Mouse (Mus musculus) CH12.LX (cell line): ENCODE measurements around the gene Hils1. TPM values are rescaled to one million over a fixed set of nuclear protein-coding genes. Genes with fewer than 3 reads are reported as not detected.
A peak's percentile ranks its signal among the peaks of the same experiment; 100 is the strongest.

Source experiments
- DNase-seq: peaks from one replicate; pipeline ENCODE4 v3.0.0-alpha.2; 2013; ENCODE audit errors: extremely low read depth
- H3K27ac ChIP-seq: 2 replicates; pipeline ENCODE4 v1.5.1; 2012; ENCODE audit warnings: low read depth, mild to moderate bottlenecking, control low read depth, moderate library complexity; ENCODE audit not compliant: insufficient read depth
- H3K27me3 ChIP-seq: replicated peaks from 2 replicates; pipeline ENCODE3; 2012; ENCODE audit warnings: inconsistent platforms
- H3K36me3 ChIP-seq, 2 experiments: replicated peaks in 1 of 2; 2 replicates each; pipeline versions ENCODE3 to v1.6.1; 2012; ENCODE audit warnings: inconsistent platforms in 1 of 2, low read length in 1 of 2, mild to moderate bottlenecking in 1 of 2, mixed read lengths in 1 of 2, moderate library complexity in 1 of 2; ENCODE audit not compliant: control insufficient read depth in 1 of 2, insufficient read depth in 1 of 2
- H3K4me1 ChIP-seq, 2 experiments: 2 replicates each; pipeline ENCODE4 v1.6.1; 2012; ENCODE audit warnings: inconsistent platforms in 1 of 2, moderate library complexity in 1 of 2; ENCODE audit not compliant: insufficient read depth in 2 of 2, control insufficient read depth in 1 of 2
- H3K4me2 ChIP-seq: 2 replicates; pipeline ENCODE4 v1.6.1; 2012; ENCODE audit warnings: low read depth, mild to moderate bottlenecking, control low read depth; ENCODE audit not compliant: poor library complexity, insufficient read depth, severe bottlenecking
- H3K4me3 ChIP-seq, 3 experiments: fragments of 150-350 bp in 1 of 3; sonication (generic) in 1 of 3; replicated peaks in 1 of 3; 2 replicates each; pipeline versions ENCODE3 to v1.5.1; 2011 to 2012; ENCODE audit warnings: low read depth in 2 of 3, low read length in 2 of 3, mild to moderate bottlenecking in 2 of 3, moderate library complexity in 2 of 3, control low read depth in 1 of 3, improper control_type of control experiment in 1 of 3, inconsistent platforms in 1 of 3, mixed read lengths in 1 of 3; ENCODE audit not compliant: poor library complexity in 1 of 3
- H3K79me2 ChIP-seq: replicated peaks from 2 replicates; pipeline ENCODE4 v1.6.1; 2012; ENCODE audit warnings: mild to moderate bottlenecking, moderate library complexity; ENCODE audit not compliant: control insufficient read depth, poor library complexity, insufficient read depth, severe bottlenecking; ENCODE audit errors: extremely low read depth
- H3K9ac ChIP-seq: 2 replicates; pipeline ENCODE4 v1.6.1; 2012; ENCODE audit warnings: low read depth, mild to moderate bottlenecking, control low read depth, moderate library complexity; ENCODE audit not compliant: insufficient read depth
- H3K9me3 ChIP-seq: replicated peaks from 2 replicates; pipeline ENCODE3; 2012; ENCODE audit warnings: low read length, inconsistent platforms, mixed read lengths
- CHD1 ChIP-seq: IDR thresholded peaks from 2 replicates; pipeline ENCODE4 v1.6.1; 2012; ENCODE audit warnings: low read depth, low read length, improper control_type of control experiment, inconsistent platforms
- CHD2 ChIP-seq: IDR thresholded peaks from 2 replicates; pipeline ENCODE4 v1.6.1; 2011; ENCODE audit warnings: low read length, improper control_type of control experiment
- CTCF ChIP-seq, 2 experiments: IDR thresholded peaks in 1 of 2; conservative IDR thresholded peaks in 1 of 2; 2 replicates each; pipeline ENCODE4 v1.5.1; 2011 to 2012; ENCODE audit warnings: low read depth in 2 of 2, low read length in 2 of 2, improper control_type of control experiment in 1 of 2, inconsistent platforms in 1 of 2, mild to moderate bottlenecking in 1 of 2, moderate library complexity in 1 of 2
- E2F4 ChIP-seq: IDR thresholded peaks from 2 replicates; pipeline ENCODE4 v1.6.1; 2011; ENCODE audit warnings: low read depth, low read length, improper control_type of control experiment; ENCODE audit not compliant: insufficient replicate concordance
- ELF1 ChIP-seq: IDR thresholded peaks from 2 replicates; pipeline ENCODE4 v1.6.1; 2014; ENCODE audit warnings: low read depth, mild to moderate bottlenecking, inconsistent platforms, low read length, improper control_type of control experiment
- EP300 ChIP-seq: IDR thresholded peaks from 2 replicates; pipeline ENCODE4 v1.6.1; 2011; ENCODE audit warnings: low read length, improper control_type of control experiment
- ETS1 ChIP-seq: conservative IDR thresholded peaks from 2 replicates; pipeline ENCODE4 v1.6.1; 2012; ENCODE audit warnings: low read depth, mild to moderate bottlenecking, inconsistent platforms, low read length, improper control_type of control experiment, moderate library complexity
- GABPA ChIP-seq: IDR thresholded peaks from 2 replicates; pipeline ENCODE4 v1.6.1; 2012; ENCODE audit warnings: low read depth, low read length, improper control_type of control experiment, inconsistent platforms; ENCODE audit not compliant: insufficient replicate concordance
- IRF4 ChIP-seq: IDR thresholded peaks from 2 replicates; pipeline ENCODE4 v1.6.1; 2014; ENCODE audit warnings: low read depth, mild to moderate bottlenecking, inconsistent platforms, low read length, improper control_type of control experiment
- JUN ChIP-seq: IDR thresholded peaks from 2 replicates; pipeline ENCODE4 v1.6.1; 2011; ENCODE audit warnings: low read depth, mild to moderate bottlenecking, low read length, improper control_type of control experiment, moderate library complexity; ENCODE audit not compliant: insufficient read depth
- JUND ChIP-seq: conservative IDR thresholded peaks from 2 replicates; pipeline ENCODE4 v1.6.1; 2011; ENCODE audit warnings: low read depth, low read length, improper control_type of control experiment
- KAT2A ChIP-seq: IDR thresholded peaks from 2 replicates; pipeline ENCODE4 v1.6.1; 2012; ENCODE audit warnings: low read length, improper control_type of control experiment, inconsistent platforms; ENCODE audit not compliant: insufficient replicate concordance
- MAFK ChIP-seq: IDR thresholded peaks from 2 replicates; pipeline ENCODE4 v1.6.1; 2011; ENCODE audit warnings: low read length, improper control_type of control experiment; ENCODE audit not compliant: insufficient replicate concordance
- MAX ChIP-seq: IDR thresholded peaks from 2 replicates; pipeline ENCODE4 v1.6.1; 2011; ENCODE audit warnings: low read length, improper control_type of control experiment
- MAZ ChIP-seq: IDR thresholded peaks from 2 replicates; pipeline ENCODE4 v1.6.1; 2012; ENCODE audit warnings: low read depth, mild to moderate bottlenecking, inconsistent platforms, low read length, improper control_type of control experiment, moderate library complexity
- MEF2A ChIP-seq: IDR thresholded peaks from 2 replicates; pipeline ENCODE4 v1.6.1; 2014; ENCODE audit warnings: low read depth, mild to moderate bottlenecking, inconsistent platforms, low read length, improper control_type of control experiment, borderline replicate concordance
- MXI1 ChIP-seq: IDR thresholded peaks from 2 replicates; pipeline ENCODE4 v1.6.1; 2011; ENCODE audit warnings: mild to moderate bottlenecking, low read depth, low read length, improper control_type of control experiment
- MYC ChIP-seq: IDR thresholded peaks from 2 replicates; pipeline ENCODE4 v1.6.1; 2011; ENCODE audit warnings: low read depth, mild to moderate bottlenecking, improper control_type of control experiment, low read length
- NELFE ChIP-seq: IDR thresholded peaks from 2 replicates; pipeline ENCODE4 v1.6.1; 2011; ENCODE audit warnings: low read depth, low read length, improper control_type of control experiment
- PAX5 ChIP-seq: IDR thresholded peaks from 2 replicates; pipeline ENCODE4 v1.6.1; 2012; ENCODE audit warnings: low read length, inconsistent platforms, mixed read lengths
- POLR2A ChIP-seq: IDR thresholded peaks from 2 replicates; pipeline ENCODE4 v1.6.1; 2011; ENCODE audit warnings: low read depth, mild to moderate bottlenecking, improper control_type of control experiment, low read length
- POLR2AphosphoS2 ChIP-seq: IDR thresholded peaks from 2 replicates; pipeline ENCODE4 v1.6.1; 2011; ENCODE audit warnings: low read depth, low read length, improper control_type of control experiment
- RAD21 ChIP-seq: IDR thresholded peaks from 2 replicates; pipeline ENCODE4 v1.6.1; 2011; ENCODE audit warnings: low read depth, mild to moderate bottlenecking, low read length, improper control_type of control experiment, moderate library complexity
- RCOR1 ChIP-seq: conservative IDR thresholded peaks from 2 replicates; pipeline ENCODE4 v1.6.1; 2012; ENCODE audit warnings: low read depth, mild to moderate bottlenecking, inconsistent platforms, low read length, improper control_type of control experiment
- SIN3A ChIP-seq: IDR thresholded peaks from 2 replicates; pipeline ENCODE4 v1.6.1; 2012; ENCODE audit warnings: low read length, improper control_type of control experiment, inconsistent platforms
- SMC3 ChIP-seq: IDR thresholded peaks from 2 replicates; pipeline ENCODE4 v1.6.1; 2011; ENCODE audit warnings: low read depth, low read length, improper control_type of control experiment
- TCF12 ChIP-seq: IDR thresholded peaks from 2 replicates; pipeline ENCODE4 v1.6.1; 2014; ENCODE audit warnings: low read depth, mild to moderate bottlenecking, inconsistent platforms, low read length, improper control_type of control experiment
- USF2 ChIP-seq: conservative IDR thresholded peaks from 2 replicates; pipeline ENCODE4 v1.6.1; 2011; ENCODE audit warnings: low read depth, low read length, improper control_type of control experiment
- ZC3H11A ChIP-seq: IDR thresholded peaks from 2 replicates; pipeline ENCODE4 v1.6.1; 2012; ENCODE audit warnings: low read depth, mild to moderate bottlenecking, inconsistent platforms, low read length, improper control_type of control experiment
- ZKSCAN1 ChIP-seq: IDR thresholded peaks from 2 replicates; pipeline ENCODE4 v1.6.1; 2012; ENCODE audit warnings: low read depth, inconsistent platforms, low read length, improper control_type of control experiment, borderline replicate concordance
- dilution Hi-C: fragments of 300-500 bp; cut with MboI; formaldehyde crosslinking; loops from 2 replicates; pipeline ENCODE4 v1.14.3; 2020; ENCODE audit warnings: low sequenced_read_pairs; ENCODE audit not compliant: extremely low pct_unique_long_range_greater_than_20kb, extremely low pct_ligation_motif_present
- in situ Hi-C: fragments of 300-500 bp; cut with MboI; formaldehyde crosslinking; loops from 3 replicates; pipeline ENCODE4 v1.14.3; 2019; ENCODE audit warnings: low sequenced_read_pairs, low pct_ligation_motif_present, low pct_unique_long_range_greater_than_20kb, mixed read lengths
- polyA plus RNA-seq: library from polyadenylated mRNA; unstranded; fragments of >175 nt; gene quantifications from 2 replicates; pipeline ENCODE4 v1.2.1, GENCODE M21; 2012; ENCODE audit warnings: low read depth; ENCODE audit not compliant: insufficient read length
- total RNA-seq, 2 experiments: library from RNA; depleted of rRNA; stranded (reverse); fragments of 300-350 nt in 1 of 2; fragments of >200 nt in 1 of 2; gene quantifications; 2 replicates each; pipeline ENCODE4 v1.2.3; 2012 to 2014

Hils1 gene
- total and polyA plus RNA-seq, 3 experiments: not detected

DNA sequence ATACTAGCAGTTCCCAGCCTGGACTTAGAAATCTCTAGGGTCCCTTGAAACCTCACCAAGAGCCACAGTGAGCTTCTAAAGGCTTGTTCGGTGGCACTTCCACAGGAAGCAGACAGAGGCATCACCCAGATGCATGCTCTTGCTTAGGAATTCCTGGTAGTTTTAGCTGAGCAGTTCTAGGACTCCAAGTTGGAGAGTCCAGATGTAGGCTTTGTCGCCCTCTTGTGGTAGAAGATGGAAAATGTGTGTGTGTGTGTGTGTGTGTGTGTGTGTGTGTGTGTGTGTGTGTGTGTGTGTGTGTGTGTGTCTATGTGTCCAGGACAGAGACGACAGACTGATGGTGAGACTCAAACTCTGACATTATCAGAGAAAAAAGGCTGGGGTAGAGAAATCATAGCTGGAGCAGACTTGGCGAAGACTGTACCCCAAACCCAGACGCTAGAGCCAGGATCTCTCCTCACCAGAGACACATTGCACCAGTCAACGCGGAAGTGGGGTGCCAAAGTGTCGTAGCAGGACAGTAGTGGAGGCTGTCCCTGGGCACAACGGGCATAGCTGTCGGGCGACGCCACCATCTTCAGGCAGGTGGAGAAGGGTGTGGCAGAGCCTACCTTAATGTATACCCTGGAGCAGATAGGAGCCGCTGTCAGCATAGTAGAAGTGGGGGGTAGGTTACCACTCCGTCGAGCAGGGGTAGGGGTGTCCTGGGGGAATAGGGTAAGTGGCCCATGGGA, 3.0 kb downstream of the Hils1 start:
- peak; percentile 68 for DNase-seq
- H3K27ac ChIP-seq: no peak overlapping the region
- no peaks in the 10 kb centered on the region for H3K9me3 ChIP-seq
- in situ Hi-C loops (loop anchor here (5.0 kb wide), 1 partner anchor 33 kb away; the partner anchor contains the start of gene Col1a1), dilution Hi-C loops (no loop called here)
- peaks cover 15 to 27% of the 10 kb centered on the region in 2 experiments for H3K4me1 ChIP-seq
- peaks cover 87% of the 10 kb centered on the region for H3K27me3 ChIP-seq
- no peak overlapping the region for H3K4me2 ChIP-seq
- no peaks in the 10 kb centered on the region for H3K36me3 ChIP-seq
- H3K4me3 ChIP-seq: no peak overlapping the region
- no peaks in the 10 kb centered on the region for H3K79me2 ChIP-seq
- TF ChIP-seq MAZ (no peak), IRF4 (no peak), EP300 (no peak), JUND (no peak), KAT2A (no peak), TCF12 (no peak), MAFK (no peak), ZC3H11A (no peak), RCOR1 (no peak), JUN (no peak), CTCF (conservative IDR thresholded peaks at IDR 0.05 in 1 of 2, IDR thresholded peaks at IDR 0.05 in 1 of 2; ENCODE audit: low read depth in 2 of 2, low read length in 2 of 2) (peak; percentile 68 to 90), GABPA (no peak), RAD21 (peak; percentile 66), NELFE (peak; percentile 38; the same call in 1 of the 2 replicates), MAX (no peak), POLR2AphosphoS2 (no peak), SIN3A (0 out of 2 replicates have a peak, but pooled peaks have one; percentile 22), SMC3 (peak; percentile 74), ELF1 (peak; percentile 38; the same call in 1 of the 2 replicates), ETS1 (no peak), CHD2 (0 out of 2 replicates have a peak, but pooled peaks have one; percentile 29), MXI1 (no peak), CHD1 (no peak), E2F4 (no peak), PAX5 (no peak), POLR2A (no peak), MYC (no peak), MEF2A (no peak), USF2 (no peak), ZKSCAN1 (no peak)
- H3K9ac ChIP-seq: no peak overlapping the region
